Mouse (Mus musculus) forebrain, postnatal 0 days (tissue): ENCODE data around the gene E2f6. TPM values are rescaled to one million over a fixed set of nuclear protein-coding genes. Genes with fewer than 3 reads are reported as not detected.

ENCODE experiments used
- ATAC-seq: fragments of 200-750 bp; cut with Nextera tagmentation; 2 replicates; pipeline ENCODE4 v1.8.0; 2017; ENCODE audit warnings: mild to moderate bottlenecking, moderate library complexity
- DNase-seq: peaks from one replicate; pipeline ENCODE4 v3.0.0-alpha.2; 2015
- H3K27ac ChIP-seq: fragments of 300-500 bp; sonication (generic); 2 replicates; pipeline ENCODE4 v1.5.1; 2014; ENCODE audit warnings: low read depth, mild to moderate bottlenecking, antibody characterized with exemption, low read length, moderate library complexity, mixed read lengths
- H3K27me3 ChIP-seq: fragments of 300-500 bp; sonication (generic); 2 replicates; pipeline ENCODE4 v1.6.1; 2014; ENCODE audit warnings: mild to moderate bottlenecking, low read length, mixed read lengths; ENCODE audit not compliant: insufficient read depth
- H3K36me3 ChIP-seq: fragments of 300-500 bp; sonication (generic); 2 replicates; pipeline ENCODE4 v1.6.1; 2014; ENCODE audit warnings: mild to moderate bottlenecking, moderate library complexity; ENCODE audit not compliant: insufficient read depth
- H3K4me1 ChIP-seq: fragments of 300-500 bp; sonication (generic); 2 replicates; pipeline ENCODE4 v1.6.1; 2014; ENCODE audit warnings: antibody characterized with exemption; ENCODE audit not compliant: insufficient read depth
- H3K4me2 ChIP-seq: fragments of 300-500 bp; sonication (generic); 2 replicates; pipeline ENCODE4 v1.6.1; 2014; ENCODE audit warnings: low read depth, mild to moderate bottlenecking, moderate library complexity
- H3K4me3 ChIP-seq: fragments of 300-500 bp; sonication (generic); 2 replicates; pipeline ENCODE4 v1.5.1; 2014; ENCODE audit warnings: low read depth, low read length, mixed read lengths
- H3K9ac ChIP-seq: fragments of 300-500 bp; sonication (generic); 2 replicates; pipeline ENCODE4 v1.6.1; 2014; ENCODE audit warnings: mild to moderate bottlenecking
- H3K9me3 ChIP-seq: fragments of 300-500 bp; sonication (generic); 2 replicates; pipeline ENCODE4 v1.6.1; 2016; ENCODE audit warnings: low read length
- CTCF ChIP-seq: sonication (generic); IDR thresholded peaks from 2 replicates; pipeline ENCODE4 v1.5.1; 2016; ENCODE audit warnings: antibody characterized with exemption, control low read depth, low read depth
- WGBS: fragments of 180-500 bp; shearing (Covaris S2); extraction: QIAGEN DNeasy Blood & Tissue Kit; methylation state at CpG from one replicate; pipeline ENCODE4 v1.1.7; 2014; 5-methylcytosine and 5-hydroxymethylcytosine counted together
- polyA plus RNA-seq: library from polyadenylated mRNA; unstranded; fragments of >200 nt; fragmentation: Nextera tagmentation; extraction: Ambion mirVana; gene quantifications from 2 replicates; pipeline ENCODE4 v1.2.1, GENCODE M21; 2015
- total RNA-seq: library from RNA; depleted of rRNA; stranded (reverse); fragments of >200 nt; gene quantifications from 2 replicates; pipeline ENCODE4 v1.2.3, GENCODE M21; 2014

Gene E2f6
- total and polyA plus RNA-seq, 2 experiments from 2014 or later: 15.4 to 26.4 TPM

DNA sequence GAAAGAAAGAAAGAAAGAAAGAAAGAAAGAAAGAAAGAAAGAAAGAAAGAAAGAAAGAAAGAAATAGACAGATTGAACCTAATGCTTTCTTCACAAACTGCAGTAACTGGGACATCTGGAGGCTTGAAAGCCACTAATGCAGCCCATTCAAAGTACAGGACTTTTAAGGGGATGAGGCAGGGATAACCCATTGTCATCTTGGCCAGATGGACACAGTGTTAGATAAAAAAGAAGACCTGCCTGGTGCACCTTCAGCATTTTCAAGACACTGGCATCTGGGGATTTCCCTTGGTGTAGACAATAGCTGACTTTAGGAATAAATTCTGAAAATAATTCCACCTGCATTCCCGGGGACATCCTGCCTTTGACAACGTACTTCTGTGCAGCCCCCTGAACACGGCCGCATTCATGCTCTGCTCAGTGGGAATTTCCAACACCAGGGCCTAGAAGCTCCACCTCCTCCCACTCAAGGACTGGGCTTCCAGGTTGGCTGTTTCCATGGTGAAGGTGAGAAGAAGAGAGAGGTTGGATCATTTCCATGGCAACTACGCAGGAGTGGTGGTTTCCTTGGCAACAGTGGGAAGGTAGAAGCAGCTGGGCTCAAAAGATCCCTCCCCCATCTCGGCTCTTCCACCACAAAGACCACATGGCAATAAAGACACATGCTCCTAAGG lies 45.0 kb downstream of the E2f6 start:
- TF ChIP-seq CTCF: no peak
- Histone ChIP-seq H3K27ac (peak overlapping the region; percentile 84), H3K4me1 (peaks cover 7% of the 10 kb centered on the region; the same call in 1 of the 2 replicates), H3K9ac (no peak overlapping the region), H3K4me3 (no peak overlapping the region), H3K36me3 (no peaks in the 10 kb centered on the region), H3K27me3 (no peaks in the 10 kb centered on the region), H3K4me2 (peak overlapping the region; percentile 27), H3K9me3 (no peaks in the 10 kb centered on the region)
- DNase-seq: peak; percentile 89
- 4% methylated on average over 6 of the region's 6 CpGs for WGBS
- peak; percentile 96 for ATAC-seq

- 26% methylated on average over 2 of the region's 2 CpGs for WGBS
- ATAC-seq (peak; percentile 54), DNase-seq (no peak)
- no peaks in the 10 kb centered on the region for H3K9me3 ChIP-seq
- TF ChIP-seq CTCF: no peak
- no peak overlapping the region for H3K4me2 ChIP-seq
- no peaks in the 10 kb centered on the region for H3K36me3 ChIP-seq
- H3K4me3 ChIP-seq: no peak overlapping the region
- H3K27ac ChIP-seq: peak overlapping the region; percentile 74
- H3K4me1 ChIP-seq: peaks cover 7% of the 10 kb centered on the region; the same call in 1 of the 2 replicates
- H3K27me3 ChIP-seq: no peaks in the 10 kb centered on the region
- H3K9ac ChIP-seq: no peak overlapping the region
Observed at GRCm38 (mm10) chr12:16856306-16856679, 45.5 kb downstream of the E2f6 start.

DNA sequence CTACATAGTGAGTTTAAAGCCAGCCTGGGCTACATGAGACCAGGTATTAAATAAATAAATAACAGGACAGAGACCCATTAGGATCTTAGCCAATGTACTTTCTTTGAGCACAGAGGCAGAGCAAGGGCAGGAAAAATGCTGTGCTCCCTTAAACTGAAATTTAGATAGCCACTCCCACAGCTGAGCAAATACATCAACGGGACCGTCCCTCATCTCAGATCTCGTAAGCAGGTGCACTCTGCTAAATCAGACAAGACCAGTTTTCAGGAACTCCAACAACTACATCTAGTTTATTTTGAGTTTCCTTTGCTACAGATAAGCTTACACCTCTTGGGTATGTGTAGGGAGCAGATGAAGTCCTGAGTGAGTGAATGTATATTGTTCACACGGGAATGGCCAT lies 47.3 kb downstream of the E2f6 start:
- Histone ChIP-seq H3K36me3 (no peaks in the 10 kb centered on the region), H3K9me3 (no peaks in the 10 kb centered on the region), H3K4me1 (peaks cover 7% of the 10 kb centered on the region; the same call in 1 of the 2 replicates), H3K27me3 (no peaks in the 10 kb centered on the region), H3K4me2 (no peak overlapping the region), H3K9ac (no peak overlapping the region), H3K4me3 (no peak overlapping the region), H3K27ac (no peak overlapping the region)
- 89% methylated on average over 4 of the region's 4 CpGs for WGBS
- no peak for ATAC-seq
- TF ChIP-seq CTCF: no peak
- no peak for DNase-seq

- no peak overlapping the region for H3K4me3 ChIP-seq
- no peak overlapping the region for H3K4me2 ChIP-seq
- no peak for DNase-seq
- ATAC-seq: no peak
- H3K9ac ChIP-seq: no peak overlapping the region
- TF ChIP-seq CTCF: no peak
- no peaks in the 10 kb centered on the region for H3K36me3 ChIP-seq
- peaks cover 7% of the 10 kb centered on the region; the same call in 1 of the 2 replicates for H3K4me1 ChIP-seq
- 90% methylated on average over 2 of the region's 2 CpGs for WGBS
- H3K27me3 ChIP-seq: no peaks in the 10 kb centered on the region
- no peak overlapping the region for H3K27ac ChIP-seq
- H3K9me3 ChIP-seq: no peaks in the 10 kb centered on the region
Observed at GRCm38 (mm10) chr12:16859781-16860180, 49.0 kb downstream of the E2f6 start.

- Histone ChIP-seq H3K4me2 (no peak overlapping the region), H3K9me3 (no peaks in the 10 kb centered on the region), H3K36me3 (no peaks in the 10 kb centered on the region), H3K27ac (no peak overlapping the region), H3K9ac (no peak overlapping the region), H3K4me3 (no peak overlapping the region), H3K27me3 (no peaks in the 10 kb centered on the region), H3K4me1 (peaks cover 7% of the 10 kb centered on the region; the same call in 1 of the 2 replicates)
- WGBS: 73% methylated on average over 1 of the region's 1 CpGs
- ATAC-seq: no peak
- TF ChIP-seq CTCF: no peak
- DNase-seq: no peak
Observed at GRCm38 (mm10) chr12:16860533-16860932, 49.8 kb downstream of the E2f6 start.

- Histone ChIP-seq H3K4me1 (0 out of 2 replicates have a peak, but pooled peaks cover 3% of the 10 kb centered on the region), H3K9me3 (no peaks in the 10 kb centered on the region), H3K4me2 (no peak overlapping the region), H3K36me3 (no peaks in the 10 kb centered on the region), H3K9ac (no peak overlapping the region), H3K27ac (no peak overlapping the region), H3K4me3 (no peak overlapping the region), H3K27me3 (no peaks in the 10 kb centered on the region)
- TF ChIP-seq CTCF: no peak
- WGBS: 63% methylated on average over 3 of the region's 3 CpGs
- no peak for ATAC-seq
- DNase-seq: no peak
Observed at GRCm38 (mm10) chr12:16860961-16861360, 50.2 kb downstream of the E2f6 start.

DNA sequence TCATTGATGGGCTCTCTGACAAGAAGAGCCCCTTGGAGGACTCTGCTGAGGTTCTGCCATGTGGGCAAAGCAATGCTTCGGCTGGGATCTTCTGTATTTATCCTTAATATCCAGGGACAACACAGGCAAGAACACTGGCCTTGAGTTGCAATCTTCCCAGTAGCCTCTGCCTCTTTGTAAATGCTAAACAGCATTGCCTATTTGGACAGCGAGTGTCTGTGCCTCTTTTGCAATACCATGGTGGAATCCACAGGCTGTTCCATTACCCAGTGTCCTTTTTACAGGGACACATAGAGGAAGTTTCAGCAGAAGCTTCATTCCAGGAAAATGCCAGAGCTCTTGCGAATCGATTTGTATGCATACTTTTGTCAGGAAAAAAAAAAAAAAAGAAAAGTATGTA lies 53.7 kb downstream of the E2f6 start:
- H3K9ac ChIP-seq: no peak overlapping the region
- no peak for TF ChIP-seq CTCF
- ATAC-seq (no peak), DNase-seq (no peak)
- H3K27ac ChIP-seq: no peak overlapping the region
- H3K9me3 ChIP-seq: no peaks in the 10 kb centered on the region
- WGBS: 93% methylated on average over 4 of the region's 4 CpGs
- H3K4me1 ChIP-seq: no peaks in the 10 kb centered on the region
- no peaks in the 10 kb centered on the region for H3K27me3 ChIP-seq
- H3K4me3 ChIP-seq: no peak overlapping the region
- no peak overlapping the region for H3K4me2 ChIP-seq
- no peaks in the 10 kb centered on the region for H3K36me3 ChIP-seq
